Mouse (Mus musculus) small intestine, adult 2 months (tissue): Measurements from ENCODE around the gene Tbk1.

ENCODE experiments used
- CTCF ChIP-seq: fragments of 200-500 bp; IDR thresholded peaks from 2 replicates; pipeline ENCODE4 v1.5.1; 2012; ENCODE audit warnings: low read depth, mild to moderate bottlenecking, control low read depth, inconsistent platforms, low read length, moderate library complexity, mixed read lengths; ENCODE audit not compliant: insufficient replicate concordance, insufficient read length; ENCODE audit errors: extremely low read depth
- POLR2A ChIP-seq: fragments of 200-500 bp; IDR thresholded peaks from 2 replicates; pipeline ENCODE4 v1.6.1; 2012; ENCODE audit warnings: low read depth, mild to moderate bottlenecking, control low read depth, inconsistent platforms, low read length, moderate library complexity

DNA sequence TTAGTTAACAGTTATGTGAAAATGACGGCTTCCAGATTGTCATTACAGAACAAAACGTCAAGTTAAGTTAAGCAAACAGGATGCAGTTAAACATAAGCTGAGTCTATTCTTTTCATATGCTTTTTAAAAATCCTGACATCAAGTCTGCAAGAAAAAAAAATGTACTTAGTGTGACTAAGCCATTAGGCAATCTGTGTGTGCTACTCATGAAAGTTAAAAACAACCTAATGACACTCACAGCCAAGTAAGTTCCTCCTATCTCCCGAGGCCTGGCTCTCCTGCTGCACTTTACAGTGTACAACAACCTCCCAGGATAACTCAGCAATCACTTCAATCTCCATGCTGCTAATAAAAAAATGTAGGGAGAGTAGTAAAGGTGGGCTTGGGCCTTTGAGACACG, 17.0 kb upstream of the Tbk1 start:
- TF ChIP-seq CTCF (no peak), POLR2A (no peak)
